Mouse (Mus musculus): ENCODE data around the gene Dlx6. TPM values are rescaled to one million over a fixed set of nuclear protein-coding genes. Genes with fewer than 3 reads are reported as not detected.

Dlx6 gene
- polyA plus RNA-seq, 1 experiment from 2014 or later: 5.1 TPM

DNA sequence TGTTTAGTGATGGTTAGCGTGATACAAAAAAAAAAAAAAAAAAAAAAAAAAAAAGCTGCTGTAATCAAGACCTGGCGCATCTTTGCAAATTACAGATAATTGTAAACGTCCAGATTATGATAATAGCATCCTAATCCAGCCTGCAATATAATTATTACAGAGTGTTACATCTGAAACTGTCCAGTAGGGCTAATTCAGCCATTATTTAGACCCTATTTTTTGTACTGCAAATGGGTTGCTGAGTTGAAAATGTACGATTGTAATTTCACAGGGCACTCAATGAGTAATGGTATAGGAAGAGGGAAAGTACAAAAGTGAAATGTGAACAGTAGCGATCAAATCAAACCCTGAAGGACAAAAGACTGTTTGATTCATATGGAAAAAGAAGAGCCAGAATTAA, 8.6 kb downstream of the Dlx6 start:
- H3K36me3 ChIP-seq: no peaks in the 10 kb centered on the region
- no peaks in the 10 kb centered on the region for H3K9me3 ChIP-seq
- no peak overlapping the region for H3K4me2 ChIP-seq
- peaks cover 96% of the 10 kb centered on the region for H3K27me3 ChIP-seq
- no peak overlapping the region for H3K4me3 ChIP-seq
- H3K4me1 ChIP-seq: peaks cover 28% of the 10 kb centered on the region
- H3K27ac ChIP-seq: no peak overlapping the region
- 5% methylated on average over 5 of the region's 5 CpGs for WGBS
- H3K9ac ChIP-seq: no peak overlapping the region
- no peak for ATAC-seq (ENCODE audit: insufficient number of reproducible peaks, insufficient read depth, low FRiP score, low TSS enrichment, low read depth)

DNA sequence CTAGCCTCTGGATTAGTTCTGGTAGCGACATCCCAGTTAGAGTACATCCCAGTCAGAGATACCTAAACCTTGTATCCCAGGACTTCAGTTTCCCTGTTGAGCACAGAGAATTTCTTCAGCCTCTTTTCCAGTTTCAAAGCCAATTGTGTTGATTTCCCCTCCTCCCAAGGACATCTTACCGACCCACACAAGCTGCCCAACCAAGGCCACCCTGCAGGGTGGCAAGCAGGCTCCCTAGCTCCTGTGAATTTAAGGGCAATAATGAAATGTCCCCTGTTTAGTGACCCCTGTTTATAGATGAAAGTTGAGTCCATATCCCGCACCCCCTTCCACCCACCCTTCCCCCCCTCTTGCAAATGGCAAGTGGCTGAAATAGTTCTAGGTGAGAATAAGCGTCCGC, 9.7 kb downstream of the Dlx6 start:
- no peak overlapping the region for H3K27ac ChIP-seq
- H3K9ac ChIP-seq: no peak overlapping the region
- peaks cover 99% of the 10 kb centered on the region for H3K27me3 ChIP-seq
- no peak overlapping the region for H3K4me3 ChIP-seq
- H3K4me1 ChIP-seq: peaks cover 28% of the 10 kb centered on the region
- H3K36me3 ChIP-seq: 0 out of 2 replicates have a peak, but pooled peaks cover under 1% of the 10 kb centered on the region
- WGBS: 7% methylated on average over 5 of the region's 5 CpGs
- no peaks in the 10 kb centered on the region for H3K9me3 ChIP-seq
- no peak overlapping the region for H3K4me2 ChIP-seq
- ATAC-seq (ENCODE audit: insufficient number of reproducible peaks, insufficient read depth, low FRiP score, low TSS enrichment, low read depth): no peak

DNA sequence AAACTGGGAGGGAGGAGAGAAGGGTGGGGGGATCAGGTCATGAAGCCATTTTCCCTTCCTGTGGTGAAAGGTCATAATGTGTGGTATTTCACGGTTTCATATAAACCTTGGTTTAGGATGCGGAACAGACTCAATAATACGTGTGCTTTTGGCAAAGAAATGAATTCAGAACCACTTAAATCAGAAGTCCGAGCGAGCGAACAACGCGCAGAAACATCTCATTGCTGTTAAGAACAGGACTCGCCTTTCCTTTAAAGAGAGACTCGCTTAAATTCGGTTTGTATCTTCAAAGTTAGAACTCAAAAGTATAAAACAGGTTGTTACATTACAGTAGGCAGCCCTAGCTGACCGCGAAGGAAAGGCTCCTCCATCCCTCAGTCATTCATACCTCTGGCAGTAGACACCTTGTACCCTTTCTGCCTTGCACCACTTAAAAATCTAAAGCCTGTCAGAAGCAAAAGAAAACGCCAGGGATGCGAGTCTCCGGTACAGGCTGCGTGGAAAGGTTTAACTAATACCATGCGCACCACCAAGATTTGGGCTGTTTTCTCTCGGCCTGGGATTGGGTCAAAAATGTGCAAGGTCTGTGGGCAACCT, 10.4 kb downstream of the Dlx6 start:
- Histone ChIP-seq H3K9ac (no peak overlapping the region), H3K27me3 (peaks cover 100% of the 10 kb centered on the region), H3K9me3 (no peaks in the 10 kb centered on the region), H3K27ac (peak overlapping the region; percentile 85; the same call in 1 of the 2 replicates), H3K36me3 (0 out of 2 replicates have a peak, but pooled peaks cover 3% of the 10 kb centered on the region), H3K4me3 (peak overlapping the region; percentile 27), H3K4me2 (peak overlapping the region; percentile 78), H3K4me1 (peaks cover 35% of the 10 kb centered on the region)
- 3% methylated on average over 19 of the region's 19 CpGs for WGBS
- no peak for ATAC-seq (ENCODE audit: insufficient number of reproducible peaks, insufficient read depth, low FRiP score, low TSS enrichment, low read depth)

DNA sequence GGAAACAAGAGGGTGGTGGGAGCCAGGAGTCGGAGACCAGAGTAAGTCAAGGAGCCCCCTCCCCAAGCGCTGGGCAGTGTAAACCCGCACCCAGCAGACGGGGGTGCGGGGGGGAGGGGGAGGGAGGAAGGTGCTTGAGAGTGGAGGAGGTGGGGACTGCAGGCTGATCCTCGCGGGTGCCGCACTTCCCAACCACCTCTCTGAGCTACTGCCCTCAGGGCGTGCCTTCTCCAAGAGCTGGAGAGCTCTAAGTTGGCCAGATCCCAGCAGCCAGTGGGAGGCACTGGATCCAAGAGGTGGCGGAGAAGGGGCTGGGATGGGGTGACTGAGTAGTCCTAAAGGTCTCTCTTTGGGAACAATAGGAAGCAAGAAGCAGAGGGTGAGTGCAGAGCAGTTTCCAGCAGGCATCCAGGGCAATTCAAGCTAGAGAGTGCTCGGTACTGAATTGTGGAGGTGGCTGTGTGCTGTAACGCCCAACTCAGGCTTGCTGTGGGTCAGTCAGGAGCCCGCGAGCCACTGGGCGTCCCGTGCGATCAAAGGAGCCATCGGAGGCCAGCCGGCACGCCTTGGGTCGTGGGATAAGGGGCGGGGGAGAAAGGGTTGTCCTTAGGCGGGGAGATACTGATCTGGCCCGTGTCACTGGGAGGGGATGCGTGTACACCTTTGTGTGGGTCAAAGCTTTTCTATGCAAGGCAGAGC, 11.1 kb downstream of the Dlx6 start:
- H3K4me2 ChIP-seq: peak overlapping the region; percentile 78
- peak overlapping the region; percentile 62 for H3K9ac ChIP-seq
- no peaks in the 10 kb centered on the region for H3K9me3 ChIP-seq
- H3K36me3 ChIP-seq: 0 out of 2 replicates have a peak, but pooled peaks cover 3% of the 10 kb centered on the region
- peak overlapping the region; percentile 85 for H3K27ac ChIP-seq
- WGBS: 2% methylated on average over 24 of the region's 25 CpGs
- peak; percentile 38 for ATAC-seq (ENCODE audit: insufficient number of reproducible peaks, insufficient read depth, low FRiP score, low TSS enrichment, low read depth)
- H3K4me3 ChIP-seq: peak overlapping the region; percentile 27
- peaks cover 40% of the 10 kb centered on the region for H3K4me1 ChIP-seq
- peaks cover 100% of the 10 kb centered on the region for H3K27me3 ChIP-seq

DNA sequence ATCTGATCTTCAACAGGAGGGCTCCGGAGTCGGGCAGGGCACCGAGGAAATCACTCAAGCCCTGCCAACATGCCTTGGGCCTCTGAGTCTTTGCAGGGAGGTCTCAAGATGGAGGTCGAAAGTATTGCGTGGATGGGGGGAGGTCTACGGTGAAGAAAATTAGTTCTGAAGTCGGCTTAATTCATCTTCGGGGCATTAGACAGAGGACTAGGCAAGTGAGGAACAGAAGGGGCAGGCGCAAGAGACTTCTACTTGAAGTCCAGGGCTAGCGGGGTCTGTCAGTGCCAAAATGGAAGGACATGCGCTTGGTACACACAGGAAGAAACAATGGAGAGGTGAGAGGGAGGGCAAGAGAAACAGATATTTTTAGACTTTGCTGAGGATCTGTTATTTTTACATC, 12.0 kb downstream of the Dlx6 start:
- 5% methylated on average over 11 of the region's 11 CpGs for WGBS
- Histone ChIP-seq H3K27ac (peak overlapping the region; percentile 85), H3K4me1 (peaks cover 49% of the 10 kb centered on the region), H3K9me3 (no peaks in the 10 kb centered on the region), H3K27me3 (peaks cover 100% of the 10 kb centered on the region), H3K9ac (peak overlapping the region; percentile 62; the same call in 1 of the 2 replicates), H3K4me2 (peak overlapping the region; percentile 78), H3K4me3 (peak overlapping the region; percentile 27), H3K36me3 (0 out of 2 replicates have a peak, but pooled peaks cover 3% of the 10 kb centered on the region)
- ATAC-seq (ENCODE audit: insufficient number of reproducible peaks, insufficient read depth, low FRiP score, low TSS enrichment, low read depth): no peak

DNA sequence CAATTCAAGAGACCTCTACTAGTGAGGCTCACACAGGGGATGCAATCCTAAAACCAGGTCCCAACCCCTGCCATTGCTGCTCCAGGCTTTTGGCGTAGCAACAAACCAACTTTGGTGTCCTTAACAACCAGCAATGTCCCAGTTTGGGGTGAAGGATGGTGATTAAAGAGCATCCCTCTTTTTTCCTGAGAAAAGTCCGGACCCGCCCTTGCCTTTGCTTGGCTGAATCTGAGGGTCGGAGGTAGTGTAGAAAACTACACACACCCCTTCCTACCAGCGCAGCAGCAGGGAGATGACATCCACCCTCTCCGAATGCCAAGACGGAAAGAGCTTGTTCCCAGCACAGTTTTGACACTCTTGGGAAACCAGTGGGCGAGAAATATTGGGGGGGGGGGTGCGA, 12.5 kb downstream of the Dlx6 start:
- 0 out of 2 replicates have a peak, but pooled peaks cover 3% of the 10 kb centered on the region for H3K36me3 ChIP-seq
- peaks cover 99% of the 10 kb centered on the region for H3K27me3 ChIP-seq
- 0 out of 2 replicates have a peak overlapping the region, but pooled peaks have one; percentile 55 for H3K9ac ChIP-seq
- peak overlapping the region; percentile 78 for H3K4me2 ChIP-seq
- peaks cover 52% of the 10 kb centered on the region for H3K4me1 ChIP-seq
- peak overlapping the region; percentile 85 for H3K27ac ChIP-seq
- WGBS: 12% methylated on average over 9 of the region's 9 CpGs
- H3K9me3 ChIP-seq: no peaks in the 10 kb centered on the region
- 0 out of 2 replicates have a peak overlapping the region, but pooled peaks have one; percentile 12 for H3K4me3 ChIP-seq
- no peak for ATAC-seq (ENCODE audit: insufficient number of reproducible peaks, insufficient read depth, low FRiP score, low TSS enrichment, low read depth)

DNA sequence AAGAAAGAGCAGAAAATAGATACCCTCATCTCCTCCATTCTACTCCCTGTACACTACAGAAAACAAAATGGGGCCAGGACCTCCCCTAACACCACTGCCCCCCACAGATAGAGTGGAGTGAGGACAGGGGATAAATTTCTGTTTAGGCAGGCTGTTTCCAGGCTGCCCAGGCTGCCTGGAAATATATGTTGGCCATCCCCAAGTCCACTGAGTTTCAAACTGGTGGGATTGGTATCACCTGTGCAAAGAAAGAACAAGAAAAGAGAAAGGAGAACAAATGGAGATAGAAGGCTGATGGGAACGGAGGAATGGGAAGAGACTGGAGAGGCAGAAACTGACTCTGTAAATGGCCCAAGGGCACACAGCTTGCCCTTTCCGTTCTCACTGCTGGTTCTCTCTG, 13.1 kb downstream of the Dlx6 start:
- no peak for ATAC-seq (ENCODE audit: insufficient number of reproducible peaks, insufficient read depth, low FRiP score, low TSS enrichment, low read depth)
- WGBS: 16% methylated on average over 2 of the region's 2 CpGs
- Histone ChIP-seq H3K4me2 (peak overlapping the region; percentile 78), H3K9ac (peak overlapping the region; percentile 55; the same call in 1 of the 2 replicates), H3K9me3 (no peaks in the 10 kb centered on the region), H3K4me1 (peaks cover 58% of the 10 kb centered on the region), H3K4me3 (0 out of 2 replicates have a peak overlapping the region, but pooled peaks have one; percentile 12), H3K27ac (peak overlapping the region; percentile 85), H3K27me3 (peaks cover 99% of the 10 kb centered on the region), H3K36me3 (0 out of 2 replicates have a peak, but pooled peaks cover 3% of the 10 kb centered on the region)

DNA sequence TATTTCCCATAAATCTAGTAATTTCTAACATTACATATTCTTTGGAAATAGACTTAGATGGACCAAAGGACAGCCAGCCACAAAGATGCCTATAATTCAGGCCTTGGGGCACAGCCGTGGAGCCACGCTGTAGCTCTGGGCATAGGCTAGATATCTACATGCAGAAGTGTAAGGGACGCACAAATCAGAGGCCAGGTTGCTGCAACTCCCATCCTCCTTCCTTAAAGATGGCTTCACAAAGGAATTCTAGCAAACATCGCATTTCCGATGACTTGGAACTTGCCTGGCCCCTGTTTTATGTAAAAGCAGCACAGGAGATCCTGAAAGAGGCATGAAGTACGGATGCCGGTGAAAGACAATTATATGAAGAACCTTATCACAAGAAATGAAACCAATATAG, 13.6 kb downstream of the Dlx6 start:
- Histone ChIP-seq H3K4me2 (peak overlapping the region; percentile 78), H3K4me1 (peaks cover 61% of the 10 kb centered on the region), H3K27me3 (peaks cover 98% of the 10 kb centered on the region), H3K27ac (peak overlapping the region; percentile 85), H3K9ac (peak overlapping the region; percentile 55; the same call in 1 of the 2 replicates), H3K4me3 (peak overlapping the region; percentile 1; the same call in 1 of the 2 replicates), H3K36me3 (0 out of 2 replicates have a peak, but pooled peaks cover 3% of the 10 kb centered on the region), H3K9me3 (no peaks in the 10 kb centered on the region)
- 44% methylated on average over 7 of the region's 7 CpGs for WGBS
- ATAC-seq (ENCODE audit: insufficient number of reproducible peaks, insufficient read depth, low FRiP score, low TSS enrichment, low read depth): no peak

DNA sequence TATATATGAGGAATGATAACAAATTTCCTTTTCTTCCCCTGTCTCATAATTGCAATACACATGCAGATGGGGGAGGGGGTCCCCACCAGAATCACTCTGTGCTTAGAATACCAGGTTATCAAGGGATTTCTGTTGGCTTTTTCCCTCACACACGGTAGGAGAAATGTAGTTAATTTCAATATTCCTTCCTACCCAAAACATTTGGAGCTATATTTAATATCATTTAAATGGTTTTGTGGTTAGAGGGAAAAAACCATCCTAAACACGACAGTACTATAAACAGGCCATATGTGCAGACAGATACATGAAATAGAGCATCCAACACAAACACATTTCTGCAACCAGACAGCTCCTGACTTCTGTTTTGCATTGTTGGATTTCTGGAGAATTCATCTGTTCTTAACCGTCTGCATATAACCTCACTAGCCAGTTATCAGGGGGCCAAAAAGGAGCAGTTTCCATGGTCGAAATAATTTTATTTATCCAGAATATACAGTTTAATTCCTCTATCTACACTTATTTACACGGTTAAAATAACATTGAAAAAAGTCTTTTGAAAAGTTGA, 14.3 kb downstream of the Dlx6 start:
- H3K4me2 ChIP-seq: peak overlapping the region; percentile 78
- no peaks in the 10 kb centered on the region for H3K9me3 ChIP-seq
- WGBS: 31% methylated on average over 5 of the region's 5 CpGs
- no peak for ATAC-seq (ENCODE audit: insufficient number of reproducible peaks, insufficient read depth, low FRiP score, low TSS enrichment, low read depth)
- H3K27me3 ChIP-seq: peaks cover 93% of the 10 kb centered on the region
- no peak overlapping the region for H3K9ac ChIP-seq
- H3K4me1 ChIP-seq: peaks cover 61% of the 10 kb centered on the region
- H3K36me3 ChIP-seq: 0 out of 2 replicates have a peak, but pooled peaks cover 3% of the 10 kb centered on the region
- H3K27ac ChIP-seq: no peak overlapping the region
- H3K4me3 ChIP-seq: peak overlapping the region; percentile 13; the same call in 1 of the 2 replicates

DNA sequence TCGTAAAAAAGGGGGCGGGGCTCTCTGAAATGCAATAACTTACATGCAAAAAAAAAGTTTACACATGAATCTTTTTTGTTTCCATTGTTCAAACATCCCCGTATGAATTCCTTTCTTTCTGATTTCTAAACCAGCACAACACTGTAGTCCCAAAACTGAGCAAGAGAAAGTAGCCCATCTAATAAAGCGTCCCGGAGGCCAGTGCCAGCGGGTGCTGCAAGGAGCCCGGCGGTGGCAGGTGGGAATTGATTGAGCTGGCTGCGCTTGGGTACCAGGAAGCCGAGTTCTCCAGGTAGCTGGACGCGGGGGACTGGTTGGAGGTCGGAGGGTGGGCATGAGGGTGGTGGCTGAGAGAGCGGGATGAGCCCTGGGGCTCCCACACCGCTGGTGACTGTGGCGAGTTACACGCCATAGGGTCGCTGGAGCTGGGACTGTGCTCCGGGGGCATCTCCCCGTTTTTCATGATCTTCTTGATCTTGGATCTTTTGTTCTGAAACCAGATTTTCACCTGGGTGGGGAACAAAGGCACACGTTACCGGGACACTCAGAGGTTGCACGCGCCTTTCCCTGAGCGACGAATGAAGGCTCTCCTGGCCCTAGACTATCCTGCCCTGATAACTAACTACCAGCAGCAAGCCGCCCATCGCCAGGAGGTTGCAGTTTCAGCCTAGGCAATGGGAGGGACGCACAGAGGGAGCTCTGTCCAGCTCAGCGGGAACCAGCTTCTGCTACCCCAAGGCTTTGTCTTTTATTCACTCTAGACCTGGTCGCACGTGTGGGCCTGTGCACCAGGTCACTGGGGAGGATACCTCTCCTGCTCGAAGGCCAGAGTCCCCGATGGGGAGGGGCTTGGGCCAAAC, 15.1 kb downstream of the Dlx6 start:
- Histone ChIP-seq H3K4me1 (peaks cover 61% of the 10 kb centered on the region), H3K9me3 (no peaks in the 10 kb centered on the region), H3K4me2 (peak overlapping the region; percentile 78), H3K27ac (peak overlapping the region; percentile 29), H3K27me3 (peaks cover 93% of the 10 kb centered on the region), H3K4me3 (peak overlapping the region; percentile 71), H3K9ac (peak overlapping the region; percentile 94), H3K36me3 (0 out of 2 replicates have a peak, but pooled peaks cover 3% of the 10 kb centered on the region)
- WGBS: 15% methylated on average over 34 of the region's 34 CpGs
- ATAC-seq (ENCODE audit: insufficient number of reproducible peaks, insufficient read depth, low FRiP score, low TSS enrichment, low read depth): no peak
